Mouse (Mus musculus): Measurements from ENCODE around the gene Cth. TPM values are rescaled to one million over a fixed set of nuclear protein-coding genes. Genes with fewer than 3 reads are reported as not detected.

The Cth gene
- polyA plus RNA-seq, 1 experiment from 2014 or later = 7.3 TPM

DNA sequence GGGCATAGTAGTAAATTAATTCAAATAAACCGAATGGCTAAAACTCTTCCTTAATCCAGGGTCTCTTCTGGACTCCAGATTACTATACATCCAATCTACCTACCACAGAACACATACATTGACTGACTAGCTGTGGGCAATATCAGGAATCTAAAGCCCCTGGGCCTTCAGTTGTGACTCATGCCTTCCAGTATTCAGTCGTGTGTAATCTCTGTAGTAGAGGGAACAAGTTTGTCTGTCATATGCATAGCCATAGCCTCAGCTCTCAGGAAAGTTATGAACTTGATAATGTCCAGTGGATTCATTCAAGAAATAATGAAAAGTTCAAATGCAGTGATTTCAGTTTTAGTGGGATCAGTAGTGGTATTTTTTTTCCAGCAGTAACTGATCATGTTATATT lies 59.0 kb downstream of the Cth start:
- WGBS = 93% methylated on average over 2 of the region's 2 CpGs
- no peaks in the 10 kb centered on the region for H3K9me3 ChIP-seq (replicated peaks)

DNA sequence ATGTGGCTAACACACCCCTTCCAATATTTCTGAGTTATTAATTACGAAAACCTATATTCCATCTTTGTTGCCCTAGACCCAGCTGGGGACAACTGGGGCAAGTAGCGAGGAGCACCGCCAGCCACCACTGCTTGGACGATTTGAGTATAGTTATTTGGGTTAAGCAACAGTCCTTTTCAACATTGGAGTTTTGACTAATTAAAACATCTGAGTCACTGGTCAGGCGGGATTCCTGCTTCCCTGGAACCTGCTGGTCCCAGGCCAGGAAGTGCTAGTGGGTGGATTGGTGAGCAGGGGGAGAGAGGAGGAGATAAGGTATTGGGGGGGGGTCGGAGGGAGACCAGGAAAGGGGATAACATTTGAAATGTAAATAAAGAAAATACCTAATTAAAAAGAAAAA lies 59.4 kb downstream of the Cth start:
- Histone ChIP-seq H3K27me3 (no peaks in the 10 kb centered on the region), H3K4me2 (no peak overlapping the region), H3K9ac (no peak overlapping the region), H3K9me3 (replicated peaks) (no peaks in the 10 kb centered on the region), H3K27ac (no peak overlapping the region), H3K4me1 (0 out of 2 replicates have a peak, but pooled peaks cover 3% of the 10 kb centered on the region), H3K4me3 (no peak overlapping the region), H3K36me3 (ENCODE audit: poor library complexity, severe bottlenecking) (no peaks in the 10 kb centered on the region)
- ATAC-seq = no peak
- 81% methylated on average over 6 of the region's 6 CpGs for WGBS

More for the DNA sequence above, 59.0 kb downstream of the Cth start:
- ATAC-seq = no peak
- Histone ChIP-seq H3K36me3 (ENCODE audit: poor library complexity, severe bottlenecking) (no peaks in the 10 kb centered on the region), H3K4me1 (0 out of 2 replicates have a peak, but pooled peaks cover 3% of the 10 kb centered on the region), H3K27me3 (no peaks in the 10 kb centered on the region), H3K27ac (no peak overlapping the region), H3K9ac (no peak overlapping the region), H3K4me3 (no peak overlapping the region), H3K4me2 (no peak overlapping the region)

DNA sequence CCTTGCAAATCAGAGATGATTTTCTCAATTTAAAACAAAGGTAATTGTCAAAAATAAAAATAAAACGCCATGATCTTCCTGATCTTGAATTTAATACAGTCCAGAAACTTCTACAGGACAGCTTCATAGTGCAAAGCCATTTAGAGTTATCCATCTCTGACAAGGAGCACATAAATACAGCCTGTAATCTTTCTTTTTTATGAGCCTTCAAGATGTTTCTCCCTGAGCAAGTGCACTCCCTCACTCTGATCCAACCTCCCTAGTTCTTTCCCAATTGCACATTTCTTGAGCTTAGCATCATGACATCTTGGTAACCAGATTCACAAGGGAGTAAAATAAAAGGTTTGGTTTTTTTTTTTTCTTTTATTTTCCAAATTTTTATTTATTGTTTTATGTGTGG lies 72.1 kb downstream of the Cth start:
- Histone ChIP-seq H3K4me2 (no peak overlapping the region), H3K27ac (no peak overlapping the region), H3K27me3 (no peaks in the 10 kb centered on the region), H3K9me3 (replicated peaks) (no peaks in the 10 kb centered on the region), H3K9ac (no peak overlapping the region), H3K4me1 (no peaks in the 10 kb centered on the region), H3K4me3 (no peak overlapping the region), H3K36me3 (ENCODE audit: poor library complexity, severe bottlenecking) (no peaks in the 10 kb centered on the region)
- ATAC-seq = no peak
- 55% methylated on average over 1 of the region's 1 CpGs for WGBS

DNA sequence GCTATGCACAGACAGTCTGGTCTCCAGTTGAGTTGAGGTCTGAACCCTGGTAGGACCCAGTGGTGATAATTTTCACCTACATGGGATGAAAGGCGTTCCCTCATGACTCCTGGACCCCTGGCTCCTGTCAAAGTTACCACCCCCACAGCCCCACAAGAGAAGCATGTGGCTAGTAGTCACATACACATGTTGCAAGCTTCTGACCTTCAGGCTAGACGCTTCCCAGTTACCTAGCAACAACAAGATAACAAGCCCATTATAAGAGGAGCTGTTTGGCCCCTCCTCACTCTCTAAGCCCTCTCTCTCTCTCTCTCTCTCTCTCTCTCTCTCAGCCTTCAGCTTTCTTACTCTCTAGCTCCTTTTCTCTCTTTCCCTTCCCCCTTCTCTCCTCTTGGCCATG lies 76.4 kb downstream of the Cth start:
- Histone ChIP-seq H3K9ac (no peak overlapping the region), H3K4me2 (no peak overlapping the region), H3K4me1 (no peaks in the 10 kb centered on the region), H3K4me3 (no peak overlapping the region), H3K27ac (no peak overlapping the region), H3K36me3 (ENCODE audit: poor library complexity, severe bottlenecking) (no peaks in the 10 kb centered on the region), H3K27me3 (no peaks in the 10 kb centered on the region), H3K9me3 (replicated peaks) (no peaks in the 10 kb centered on the region)
- no peak for ATAC-seq
- 42% methylated on average over 2 of the region's 2 CpGs for WGBS

DNA sequence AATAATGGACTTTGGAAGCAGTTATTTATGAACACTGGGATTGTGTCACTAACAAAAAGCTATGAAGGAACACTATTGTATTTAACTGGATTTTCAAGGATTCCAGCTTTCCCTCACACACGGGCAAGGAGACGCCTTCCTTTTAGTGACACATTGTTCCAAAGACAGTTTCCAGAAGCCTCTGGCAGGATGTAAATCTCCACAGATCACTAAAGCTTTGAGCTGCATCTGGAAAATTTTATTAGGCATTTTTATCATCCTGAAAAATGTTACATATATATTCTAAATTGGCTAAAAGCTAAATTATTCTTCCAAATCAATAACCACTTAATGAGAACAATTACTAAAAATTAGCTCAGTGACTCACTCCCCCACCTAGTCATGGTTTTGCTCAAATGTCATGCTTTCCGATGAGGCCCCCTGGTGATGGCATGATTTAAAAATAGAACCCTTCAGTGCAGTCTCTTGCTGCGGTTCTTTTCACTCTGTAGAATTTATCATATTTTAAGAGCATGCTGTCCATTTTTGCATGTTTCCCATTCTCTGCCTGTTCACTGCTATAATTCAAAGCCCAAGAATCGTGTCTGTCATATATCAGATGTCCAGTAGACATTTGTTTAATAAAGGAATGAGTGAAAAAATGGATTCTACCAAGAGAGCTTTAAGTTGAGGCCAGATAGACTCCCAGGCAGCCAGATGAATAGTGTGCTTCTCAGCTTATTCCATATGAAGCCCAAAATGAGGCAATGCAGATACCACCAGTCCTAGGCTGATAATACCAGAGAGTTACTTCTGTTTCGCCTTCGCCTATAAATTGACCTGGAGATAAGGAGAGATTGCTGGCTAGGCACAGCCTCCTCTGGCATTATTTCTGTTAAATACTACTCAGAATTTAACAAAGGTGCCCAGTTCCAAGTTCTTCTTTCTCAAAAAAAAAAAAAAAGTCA lies 77.3 kb downstream of the Cth start:
- no peaks in the 10 kb centered on the region for H3K9me3 ChIP-seq (replicated peaks)
- no peak overlapping the region for H3K9ac ChIP-seq
- no peaks in the 10 kb centered on the region for H3K36me3 ChIP-seq (ENCODE audit: poor library complexity, severe bottlenecking)
- no peaks in the 10 kb centered on the region for H3K4me1 ChIP-seq
- H3K4me2 ChIP-seq = no peak overlapping the region
- no peaks in the 10 kb centered on the region for H3K27me3 ChIP-seq
- no peak overlapping the region for H3K27ac ChIP-seq
- H3K4me3 ChIP-seq = no peak overlapping the region
- 76% methylated on average over 7 of the region's 7 CpGs for WGBS
- no peak for ATAC-seq

Other genes with a start within 250 kb of the Cth start
- 21.3 and 22.5 TPM in 2 replicates for gene Ankrd13c, start 22.2 kb upstream of the Cth start, polyA plus RNA-seq (2015; fragmentation: Nextera tagmentation; extraction: Ambion mirVana)
- 333 and 352 TPM in 2 replicates for gene Srsf11, start 111.6 kb upstream of the Cth start, polyA plus RNA-seq (2015; fragmentation: Nextera tagmentation; extraction: Ambion mirVana)
- 65.8 and 75.4 TPM in 2 replicates for gene Lrrc40, start 111.6 kb upstream of the Cth start, polyA plus RNA-seq (2015; fragmentation: Nextera tagmentation; extraction: Ambion mirVana)